Mouse (Mus musculus) skeletal muscle tissue, postnatal 0 days (tissue): ENCODE results near the gene Myh8. TPM values are rescaled to one million over a fixed set of nuclear protein-coding genes. Genes with fewer than 3 reads are reported as not detected.

Experiments used
- polyA plus RNA-seq: library from polyadenylated mRNA; unstranded; fragments of >200 nt; fragmentation: Nextera tagmentation; extraction: Ambion mirVana; gene quantifications from 2 replicates; pipeline ENCODE4 v1.2.1, GENCODE M21; 2015

Myh8 gene
- 4,587 and 6,308 TPM in 2 replicates for polyA plus RNA-seq

DNA sequence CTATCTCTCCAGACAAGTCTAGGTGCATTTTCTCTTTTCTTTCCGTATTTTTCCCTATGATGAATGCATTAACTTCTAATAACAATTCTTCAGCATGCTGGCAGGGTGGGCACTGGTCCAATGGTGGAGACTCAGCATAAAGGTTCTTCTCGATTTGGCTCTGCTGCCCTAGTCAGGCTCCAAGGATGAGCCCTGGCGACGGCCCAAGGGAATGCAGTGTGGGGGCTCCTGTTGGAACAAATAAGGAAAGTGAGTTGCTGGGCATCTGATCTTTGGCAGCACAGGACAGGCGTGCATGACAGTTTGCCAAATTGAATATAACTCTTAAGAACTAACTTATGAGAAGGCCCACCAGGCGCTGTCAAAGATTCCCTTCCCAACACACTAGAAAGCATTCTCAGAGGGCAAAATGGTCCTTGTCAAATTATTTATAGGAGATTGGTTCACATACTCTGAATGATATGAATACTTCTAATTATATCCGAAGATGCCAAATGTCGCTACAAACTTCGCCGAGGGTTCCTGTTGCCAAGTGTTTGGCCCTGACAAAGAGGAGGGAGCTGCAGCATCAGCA lies at the start of gene Myh8:
TSS of gene Myh8 (plus strand) at position 524 of the 574 bp plus-strand sequence.

GRCm38 (mm10) chr11:67237481-67238079 lies 39.3 kb upstream of the Myh8 start, which contains the start of gene Myh4:
Myh4 (plus strand) TSS chr11:67238029.

DNA sequence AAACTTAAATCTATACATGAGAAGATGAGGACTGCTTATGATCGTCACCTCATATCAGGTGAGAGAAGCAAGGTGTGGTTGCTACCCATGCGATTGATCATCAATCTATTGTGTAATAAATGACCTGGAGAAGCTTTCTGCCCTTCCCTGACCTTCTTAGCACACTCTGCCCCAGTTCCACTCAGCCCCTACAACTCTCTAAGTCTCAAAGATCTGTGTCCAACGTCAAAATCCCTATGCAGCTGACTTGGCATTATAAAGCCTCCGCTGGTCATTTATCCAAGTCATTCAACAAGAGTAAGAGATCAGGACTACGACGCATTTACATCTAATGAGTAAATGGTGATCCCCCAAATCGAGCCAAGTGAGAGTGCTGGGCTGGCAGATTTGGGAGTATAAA lies 44.4 kb downstream of the Myh8 start, which contains the start of gene Myh13:
TSS of gene Myh13 (plus strand) at position 301 of the 400 bp plus-strand sequence.

Other genes with a start within 250 kb of the Myh8 start
- gene Adprm, start 224.5 kb upstream of the Myh8 start, polyA plus RNA-seq = 16.1 and 17.6 TPM in 2 replicates
- 13.8 and 14.1 TPM in 2 replicates for gene Sco1, start 224.5 kb upstream of the Myh8 start, polyA plus RNA-seq
- gene Myh3, start 198.8 kb upstream of the Myh8 start, polyA plus RNA-seq = 576 and 700 TPM in 2 replicates
- 9.2 TPM in 2 replicates for gene Myh2, start 106.1 kb upstream of the Myh8 start, polyA plus RNA-seq
- 23.4 and 29.1 TPM in 2 replicates for gene Myh1, start 77.1 kb upstream of the Myh8 start, polyA plus RNA-seq
- 15.9 and 21.4 TPM in 2 replicates for gene Myh4, start 39.1 kb upstream of the Myh8 start, polyA plus RNA-seq
- gene Myh13, start 44.5 kb downstream of the Myh8 start, polyA plus RNA-seq = 1.3 and 1.5 TPM in 2 replicates
- gene Gas7, start 178.3 kb downstream of the Myh8 start, polyA plus RNA-seq = 14.6 and 19.4 TPM in 2 replicates